Mouse (Mus musculus) limb, embryonic 14.5 days (tissue): ENCODE results near the gene Ttc28. TPM values are rescaled to one million over a fixed set of nuclear protein-coding genes. Genes with fewer than 3 reads are reported as not detected.

ENCODE experiments used
- ATAC-seq: fragments of 200-750 bp; cut with Nextera tagmentation; 2 replicates; pipeline ENCODE4 v1.8.0; 2017; ENCODE audit warnings: low read depth, moderate number of reproducible peaks, moderate TSS enrichment; ENCODE audit not compliant: low FRiP score
- DNase-seq: peaks from one replicate; pipeline ENCODE4 v3.0.0-alpha.2; 2015; ENCODE audit warnings: low spot score
- H3K27ac ChIP-seq: fragments of 300-500 bp; sonication (generic); replicated peaks from 2 replicates; pipeline ENCODE4 v1.5.1; 2014; ENCODE audit warnings: low read depth, mild to moderate bottlenecking, low read length, moderate library complexity, mixed read lengths
- H3K27me3 ChIP-seq: fragments of 300-500 bp; sonication (generic); 2 replicates; pipeline ENCODE4 v1.6.1; 2014; ENCODE audit warnings: low read length, mixed read lengths; ENCODE audit not compliant: control insufficient read depth, insufficient read depth
- H3K36me3 ChIP-seq: fragments of 300-500 bp; sonication (generic); 2 replicates; pipeline ENCODE4 v1.6.1; 2014; ENCODE audit warnings: mild to moderate bottlenecking, low read length, moderate library complexity, mixed read lengths; ENCODE audit not compliant: control insufficient read depth, insufficient read depth
- H3K4me1 ChIP-seq: fragments of 300-500 bp; sonication (generic); 2 replicates; pipeline ENCODE4 v1.6.1; 2014; ENCODE audit warnings: antibody characterized with exemption, low read length, mixed read lengths; ENCODE audit not compliant: control insufficient read depth, insufficient read depth
- H3K4me2 ChIP-seq: fragments of 300-500 bp; sonication (generic); replicated peaks from 2 replicates; pipeline ENCODE4 v1.6.1; 2014; ENCODE audit warnings: low read depth, mild to moderate bottlenecking, low read length, moderate library complexity; ENCODE audit not compliant: severe bottlenecking
- H3K4me3 ChIP-seq: fragments of 300-500 bp; sonication (generic); replicated peaks from 2 replicates; pipeline ENCODE4 v1.5.1; 2014; ENCODE audit warnings: low read length
- H3K9ac ChIP-seq: fragments of 300-500 bp; sonication (generic); 2 replicates; pipeline ENCODE4 v1.6.1; 2014; ENCODE audit warnings: mild to moderate bottlenecking, low read depth, low read length, moderate library complexity; ENCODE audit not compliant: severe bottlenecking
- H3K9me3 ChIP-seq: fragments of 300-500 bp; sonication (generic); 2 replicates; pipeline ENCODE4 v1.6.1; 2016; ENCODE audit warnings: low read length; ENCODE audit not compliant: control insufficient read depth
- POLR2A ChIP-seq: fragments of 200-500 bp; IDR thresholded peaks from 2 replicates; pipeline ENCODE4 v1.8.0; 2012; ENCODE audit warnings: inconsistent platforms, mild to moderate bottlenecking, moderate library complexity, borderline replicate concordance; ENCODE audit not compliant: insufficient read depth, insufficient read length; ENCODE audit errors: extremely low read depth
- WGBS: fragments of 180-500 bp; shearing (Covaris S2); extraction: QIAGEN DNeasy Blood & Tissue Kit; methylation state at CpG from one replicate; pipeline ENCODE4 v1.1.7; 2014; 5-methylcytosine and 5-hydroxymethylcytosine counted together
- polyA plus RNA-seq, 2 experiments: library from polyadenylated mRNA; depleted of rRNA in 1 of 2; stranded (reverse) in 1 of 2; unstranded in 1 of 2; fragments of >200 nt; fragmentation: Nextera tagmentation in 1 of 2; extraction: Ambion mirVana in 1 of 2; gene quantifications; 2 replicates each; pipeline versions ENCODE4 v1.2.1 to v1.2.3; 2012 to 2014

The Ttc28 gene
- polyA plus RNA-seq, 2 experiments, result 16.3 to 19.9 TPM

DNA sequence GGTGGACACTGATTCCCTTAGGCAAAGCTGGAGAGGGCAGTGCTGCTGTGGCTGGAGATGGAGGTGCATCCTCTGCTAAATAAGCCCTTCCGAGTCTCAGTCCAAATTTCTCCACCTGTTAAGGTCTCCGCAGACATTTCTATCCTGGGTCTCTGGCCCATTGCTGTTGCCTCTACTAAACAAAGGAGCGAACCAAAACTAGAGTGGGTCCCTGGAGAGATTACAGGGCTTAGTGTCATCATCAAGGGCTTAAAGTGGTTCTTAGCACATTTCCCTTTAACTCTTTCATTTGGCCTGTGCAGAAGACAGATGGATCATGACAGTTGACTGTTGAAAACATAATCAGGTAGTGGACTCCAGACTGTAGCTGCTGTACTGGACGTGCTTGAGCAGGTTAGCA lies 9.0 kb downstream of the Ttc28 start:
- no peak overlapping the region for H3K4me2 ChIP-seq
- no peak overlapping the region for H3K27ac ChIP-seq
- ATAC-seq, result no peak
- WGBS, result 91% methylated on average over 4 of the region's 4 CpGs
- DNase-seq, result no peak
- no peak overlapping the region for H3K4me3 ChIP-seq
- TF ChIP-seq POLR2A, result no peak
- peaks cover 35% of the 10 kb centered on the region for H3K36me3 ChIP-seq
- H3K27me3 ChIP-seq, result no peaks in the 10 kb centered on the region
- H3K9me3 ChIP-seq, result no peaks in the 10 kb centered on the region
- no peaks in the 10 kb centered on the region for H3K4me1 ChIP-seq
- H3K9ac ChIP-seq, result no peak overlapping the region

DNA sequence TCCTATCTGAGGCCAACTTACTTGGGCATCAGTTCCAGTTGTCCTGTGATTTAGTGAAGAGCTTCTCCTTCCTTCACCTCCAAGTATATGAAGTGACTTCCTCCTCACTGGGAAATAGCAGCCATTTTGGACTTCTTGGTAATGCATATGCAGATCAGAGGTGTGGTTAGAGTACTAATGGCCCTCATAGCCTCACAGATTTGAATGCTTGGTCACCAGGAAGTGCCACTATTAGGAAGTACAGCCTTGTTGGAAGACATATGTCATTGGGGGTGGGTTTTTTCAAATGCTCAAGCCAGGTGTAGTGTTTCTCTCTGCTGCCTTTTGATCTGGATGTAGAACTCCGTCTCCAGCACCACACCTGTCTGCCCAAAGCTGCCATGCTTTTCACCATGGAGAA lies 10.3 kb downstream of the Ttc28 start:
- WGBS, result 87% methylated on average over 1 of the region's 1 CpGs
- H3K27ac ChIP-seq, result no peak overlapping the region
- no peak overlapping the region for H3K4me3 ChIP-seq

DNA sequence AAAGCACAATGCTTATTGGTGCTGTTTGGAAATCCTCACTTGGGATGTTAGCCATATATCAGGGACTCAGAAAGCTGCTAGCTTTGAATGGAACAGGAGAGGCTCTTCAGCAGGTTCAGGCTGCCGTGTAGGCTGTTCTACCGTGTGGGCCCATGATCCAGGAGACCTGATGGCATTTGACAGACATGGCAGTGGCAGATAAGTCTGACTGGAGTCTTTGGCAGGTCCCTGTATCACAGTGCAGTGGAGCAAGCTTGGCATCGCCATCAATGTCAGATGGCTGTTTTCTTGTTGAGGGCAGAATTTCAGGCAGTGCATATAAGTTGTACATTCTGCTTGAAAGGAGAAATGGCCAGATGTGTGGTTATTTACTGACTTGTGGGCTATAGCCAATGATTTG lies 11.0 kb downstream of the Ttc28 start:
- whole genome bisulfite sequencing, result 90% methylated on average over 3 of the region's 3 CpGs
- Histone ChIP-seq H3K9ac (no peak overlapping the region), H3K9me3 (no peaks in the 10 kb centered on the region), H3K4me2 (no peak overlapping the region), H3K4me3 (no peak overlapping the region), H3K4me1 (no peaks in the 10 kb centered on the region), H3K27me3 (no peaks in the 10 kb centered on the region), H3K27ac (no peak overlapping the region), H3K36me3 (peaks cover 43% of the 10 kb centered on the region)
- DNase-seq (no peak), ATAC-seq (no peak)
- TF ChIP-seq POLR2A, result no peak

More for the DNA sequence above, 10.3 kb downstream of the Ttc28 start:
- H3K9ac ChIP-seq, result no peak overlapping the region
- no peak overlapping the region for H3K4me2 ChIP-seq
- TF ChIP-seq POLR2A, result no peak
- no peaks in the 10 kb centered on the region for H3K27me3 ChIP-seq
- H3K9me3 ChIP-seq, result no peaks in the 10 kb centered on the region
- ATAC-seq (no peak), DNase-seq (no peak)
- H3K4me1 ChIP-seq, result no peaks in the 10 kb centered on the region
- peaks cover 43% of the 10 kb centered on the region for H3K36me3 ChIP-seq

DNA sequence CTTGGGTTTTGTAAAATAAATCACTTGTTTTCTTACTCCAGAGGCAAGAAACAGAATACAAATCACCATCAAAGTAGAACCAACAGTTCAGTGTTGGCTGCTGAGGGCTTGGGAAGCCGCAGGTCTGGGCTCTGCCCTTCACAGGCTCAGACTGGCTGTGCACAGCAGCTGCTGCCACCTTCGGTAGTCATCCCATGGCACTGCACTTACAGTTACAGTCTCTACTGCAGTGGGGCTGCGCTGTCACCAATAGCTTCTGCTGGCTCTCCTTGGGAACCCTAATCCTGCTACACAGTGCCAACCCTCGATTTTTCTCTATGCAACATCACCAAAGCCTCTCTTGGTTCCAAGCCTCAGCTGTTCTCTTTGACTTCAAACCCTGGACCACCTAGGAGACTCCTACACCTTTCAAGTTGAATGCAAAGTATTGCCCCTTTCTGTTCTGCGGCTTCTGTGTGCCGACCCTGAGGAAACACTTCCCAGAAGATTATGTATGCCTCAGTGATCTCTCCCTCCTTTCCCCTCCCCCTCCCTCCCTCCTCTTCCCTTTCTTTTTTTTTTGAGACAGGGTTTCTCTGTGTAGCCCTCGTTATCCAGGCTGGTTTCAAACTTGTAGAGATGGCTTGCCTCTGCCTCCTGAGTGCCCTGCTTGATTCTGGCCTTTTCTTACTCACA lies 17.6 kb downstream of the Ttc28 start:
- DNase-seq (no peak), ATAC-seq (no peak)
- Histone ChIP-seq H3K9ac (no peak overlapping the region), H3K4me2 (no peak overlapping the region), H3K4me1 (peaks cover 8% of the 10 kb centered on the region; the same call in 1 of the 2 replicates), H3K36me3 (peaks cover 46% of the 10 kb centered on the region), H3K27me3 (no peaks in the 10 kb centered on the region), H3K4me3 (no peak overlapping the region), H3K9me3 (no peaks in the 10 kb centered on the region), H3K27ac (no peak overlapping the region)
- TF ChIP-seq POLR2A, result no peak
- WGBS, result 54% methylated on average over 7 of the region's 7 CpGs

DNA sequence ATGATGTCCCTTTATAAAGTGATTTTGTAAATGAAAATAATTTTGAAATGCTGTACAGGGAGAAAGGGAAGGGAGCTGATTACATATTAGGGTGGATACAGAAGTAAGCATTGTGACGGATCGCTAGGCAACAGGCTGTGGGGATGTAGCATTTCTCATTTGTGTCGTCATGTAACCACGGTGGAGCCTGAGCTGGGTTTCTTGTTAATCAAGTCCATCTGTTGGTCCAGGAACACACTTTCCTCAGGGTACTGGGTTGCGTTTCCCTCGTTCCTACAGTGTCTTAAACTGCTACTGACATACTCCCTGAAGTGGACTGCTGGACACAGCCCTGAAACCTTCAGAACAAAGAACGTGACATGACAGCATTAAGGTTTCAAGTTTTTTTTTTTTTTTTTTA lies 18.6 kb downstream of the Ttc28 start:
- H3K9ac ChIP-seq, result no peak overlapping the region
- H3K4me1 ChIP-seq, result peaks cover 8% of the 10 kb centered on the region; the same call in 1 of the 2 replicates
- ATAC-seq (peak; percentile 89), DNase-seq (peak; percentile 73)
- H3K27ac ChIP-seq, result no peak overlapping the region
- H3K36me3 ChIP-seq, result peaks cover 39% of the 10 kb centered on the region
- H3K4me3 ChIP-seq, result no peak overlapping the region
- no peaks in the 10 kb centered on the region for H3K27me3 ChIP-seq
- no peak overlapping the region for H3K4me2 ChIP-seq
- 19% methylated on average over 7 of the region's 7 CpGs for WGBS
- H3K9me3 ChIP-seq, result no peaks in the 10 kb centered on the region
- no peak for TF ChIP-seq POLR2A
